Mouse (Mus musculus) stomach, embryonic 16.5 days (tissue): Measurements from ENCODE around the gene Cpe. TPM values are rescaled to one million over a fixed set of nuclear protein-coding genes. Genes with fewer than 3 reads are reported as not detected.
A peak's percentile ranks its signal among the peaks of the same experiment; 100 is the strongest.

Experiments used
- ATAC-seq: fragments of 200-750 bp; cut with Nextera tagmentation; 2 replicates; pipeline ENCODE4 v1.8.0; 2017; ENCODE audit warnings: moderate number of reproducible peaks, moderate TSS enrichment; ENCODE audit not compliant: insufficient read depth, low FRiP score
- H3K27ac ChIP-seq: fragments of 300-500 bp; sonication (generic); 2 replicates; pipeline ENCODE4 v1.5.1; 2014; ENCODE audit warnings: low read length
- H3K27me3 ChIP-seq: fragments of 300-500 bp; sonication (generic); 2 replicates; pipeline ENCODE4 v1.6.1; 2014; ENCODE audit warnings: low read length, control low read depth, mixed read lengths; ENCODE audit not compliant: control insufficient read depth, insufficient read depth
- H3K36me3 ChIP-seq: fragments of 300-500 bp; sonication (generic); 2 replicates; pipeline ENCODE4 v1.6.1; 2014; ENCODE audit warnings: low read length; ENCODE audit not compliant: control insufficient read depth, insufficient read depth
- H3K4me1 ChIP-seq: fragments of 300-500 bp; sonication (generic); 2 replicates; pipeline ENCODE4 v1.6.1; 2014; ENCODE audit warnings: low read length, control low read depth, mixed read lengths; ENCODE audit not compliant: control insufficient read depth, insufficient read depth
- H3K4me2 ChIP-seq: fragments of 300-500 bp; sonication (generic); 2 replicates; pipeline ENCODE4 v1.6.1; 2014; ENCODE audit warnings: low read depth, low read length, mixed read lengths
- H3K4me3 ChIP-seq: fragments of 300-500 bp; sonication (generic); replicated peaks from 2 replicates; pipeline ENCODE4 v1.5.1; 2014; ENCODE audit warnings: mild to moderate bottlenecking, low read length
- H3K9ac ChIP-seq: fragments of 300-500 bp; sonication (generic); 2 replicates; pipeline ENCODE4 v1.6.1; 2014; ENCODE audit warnings: low read length
- H3K9me3 ChIP-seq: fragments of 300-500 bp; sonication (generic); replicated peaks from 2 replicates; pipeline ENCODE4 v1.6.1; 2016; ENCODE audit warnings: low read length, control low read depth; ENCODE audit not compliant: control insufficient read depth
- WGBS: fragments of 180-500 bp; shearing (Covaris S2); extraction: QIAGEN DNeasy Blood & Tissue Kit; methylation state at CpG from one replicate; pipeline ENCODE4 v1.1.7; 2014; 5-methylcytosine and 5-hydroxymethylcytosine counted together
- polyA plus RNA-seq: library from polyadenylated mRNA; unstranded; fragments of >200 nt; fragmentation: Nextera tagmentation; extraction: Ambion mirVana; gene quantifications from 2 replicates; pipeline ENCODE4 v1.2.1, GENCODE M21; 2015

Gene Cpe
- polyA plus RNA-seq, result 122 and 151 TPM in 2 replicates

DNA sequence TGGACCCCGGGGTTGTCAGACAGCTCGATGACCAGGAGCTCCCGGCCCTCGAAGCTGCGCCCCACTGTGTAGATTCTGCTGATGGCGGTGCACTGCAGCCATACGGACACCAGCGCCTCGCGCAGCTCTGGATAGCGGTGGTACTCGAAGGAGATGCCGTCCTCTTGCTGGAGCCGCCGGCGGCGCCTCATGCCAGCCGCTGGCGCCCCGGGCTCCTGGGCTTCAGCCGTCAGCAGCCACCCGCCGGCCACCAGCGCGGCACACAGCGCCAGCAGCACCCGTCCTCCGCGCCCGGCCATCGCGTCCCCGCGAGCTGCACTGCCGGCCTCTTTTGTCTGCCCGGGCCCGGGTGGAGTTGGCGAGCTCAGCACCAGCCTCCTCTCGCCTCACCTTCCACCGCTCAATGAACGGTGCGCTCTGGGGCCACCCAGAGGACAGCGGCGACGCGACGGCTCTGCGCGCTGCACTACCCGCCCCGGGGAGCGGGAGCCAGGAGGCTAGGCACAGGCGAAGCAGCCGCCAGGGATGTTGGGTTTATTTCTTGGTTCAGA lies at the start of gene Cpe:
Gene Cpe (minus strand): TSS at position 404 of the 551 bp plus-strand sequence.
- peak; percentile 96 for ATAC-seq

DNA sequence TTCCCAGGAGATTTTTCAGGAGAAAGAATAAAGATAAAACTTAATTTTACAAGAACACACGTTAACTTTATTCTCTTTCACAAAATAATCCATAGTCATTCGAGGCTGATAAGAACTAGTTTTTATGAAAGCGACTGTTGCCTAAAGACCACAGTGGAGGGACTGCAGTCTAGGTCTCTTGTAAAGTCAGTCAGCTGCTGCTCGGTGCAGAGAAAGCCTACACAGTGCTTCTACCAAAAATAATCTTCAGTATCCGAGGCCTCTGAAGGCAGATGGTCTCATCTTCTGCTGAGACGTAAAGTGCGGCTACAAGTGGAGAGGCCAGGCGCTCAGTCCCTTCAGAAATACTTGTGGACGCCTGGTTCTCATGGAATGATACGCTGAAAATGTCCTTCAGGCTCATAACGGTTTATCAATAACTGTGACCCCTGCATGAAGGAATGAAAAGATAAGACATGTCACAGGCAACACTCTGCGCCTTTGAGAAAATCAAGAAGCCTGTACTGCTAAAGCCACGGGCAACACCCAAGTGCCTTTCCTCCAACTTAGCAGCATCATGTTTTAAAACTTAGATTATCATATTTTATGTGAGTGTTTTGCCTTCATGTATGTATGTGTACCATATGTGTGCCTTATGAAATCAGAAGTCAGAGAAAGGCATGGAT lies 47.8 kb upstream of the Cpe start:
- Histone ChIP-seq H3K4me2 (no peak overlapping the region), H3K4me3 (no peak overlapping the region), H3K4me1 (no peaks in the 10 kb centered on the region), H3K27me3 (no peaks in the 10 kb centered on the region), H3K27ac (no peak overlapping the region), H3K9me3 (no peaks in the 10 kb centered on the region), H3K36me3 (no peaks in the 10 kb centered on the region), H3K9ac (no peak overlapping the region)
- 85% methylated on average over 13 of the region's 13 CpGs for WGBS
- ATAC-seq, result no peak

More for the DNA sequence above, at the start of gene Cpe:
- H3K27me3 ChIP-seq, result no peaks in the 10 kb centered on the region
- peak within 1 kb of the TSS; percentile 76 for H3K9ac ChIP-seq
- peak within 1 kb of the TSS; percentile 61 for H3K4me3 ChIP-seq
- peak within 1 kb of the TSS; percentile 88 for H3K4me2 ChIP-seq
- under 1% methylated on average over 54 of the region's 54 CpGs for WGBS
- peak within 1 kb of the TSS; percentile 61; the same call in 1 of the 2 replicates for H3K27ac ChIP-seq
- H3K4me1 ChIP-seq, result 0 out of 2 replicates have a peak, but pooled peaks cover 3% of the 10 kb centered on the region
- no peaks in the 10 kb centered on the region for H3K9me3 ChIP-seq
- no peaks in the 10 kb centered on the region for H3K36me3 ChIP-seq

DNA sequence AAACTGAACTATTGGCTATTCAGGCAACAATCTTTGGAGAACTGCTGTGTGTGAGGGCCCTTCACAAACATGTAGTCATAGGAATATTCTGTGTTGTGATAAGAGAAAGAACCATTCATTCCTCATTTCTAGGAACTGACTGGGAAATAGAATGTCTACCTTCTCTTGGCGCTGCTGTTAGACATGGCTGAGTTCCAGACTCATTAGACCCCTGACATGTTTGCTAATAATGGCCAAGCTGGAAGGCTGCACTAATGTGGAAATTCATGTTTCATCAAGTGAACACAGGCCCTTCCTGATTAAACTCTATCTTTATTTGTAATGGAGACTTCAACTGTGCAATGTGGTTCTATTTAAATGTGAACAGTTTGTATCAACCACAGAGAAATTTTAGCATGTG lies 46.1 kb upstream of the Cpe start:
- H3K9me3 ChIP-seq, result no peaks in the 10 kb centered on the region
- ATAC-seq, result no peak
- H3K4me1 ChIP-seq, result no peaks in the 10 kb centered on the region
- WGBS, result 68% methylated on average over 1 of the region's 1 CpGs
- H3K27me3 ChIP-seq, result no peaks in the 10 kb centered on the region
- H3K36me3 ChIP-seq, result no peaks in the 10 kb centered on the region
- no peak overlapping the region for H3K4me2 ChIP-seq
- no peak overlapping the region for H3K27ac ChIP-seq
- no peak overlapping the region for H3K4me3 ChIP-seq
- no peak overlapping the region for H3K9ac ChIP-seq

DNA sequence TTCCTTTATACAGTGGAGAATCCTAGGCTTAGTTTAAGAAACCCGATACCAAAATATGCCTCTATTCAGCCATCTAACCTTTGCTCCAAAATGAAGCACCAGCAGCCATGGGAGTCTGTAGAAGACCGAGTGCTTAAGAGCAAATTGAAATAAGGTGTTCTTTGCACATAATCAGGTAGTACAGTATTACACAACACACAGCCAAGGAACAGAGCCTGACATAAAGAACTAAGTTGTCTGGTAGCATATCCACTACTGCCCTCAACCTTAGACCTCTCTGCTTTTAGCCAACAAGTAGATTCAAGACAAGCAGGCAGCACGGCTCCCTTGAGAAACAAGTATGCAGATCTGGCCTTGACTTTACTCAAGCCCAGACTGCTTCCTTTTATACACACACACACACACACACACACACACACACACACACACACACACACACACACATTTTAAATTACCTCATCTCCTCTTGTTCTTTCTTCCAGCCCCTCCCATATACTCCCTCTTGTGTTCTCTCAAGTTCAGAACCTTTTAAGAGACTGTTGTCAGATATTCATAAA lies 44.0 kb upstream of the Cpe start:
- no peaks in the 10 kb centered on the region for H3K36me3 ChIP-seq
- 76% methylated on average over 3 of the region's 3 CpGs for WGBS
- no peaks in the 10 kb centered on the region for H3K4me1 ChIP-seq
- H3K27ac ChIP-seq, result no peak overlapping the region
- H3K9ac ChIP-seq, result no peak overlapping the region
- no peak overlapping the region for H3K4me3 ChIP-seq
- no peak overlapping the region for H3K4me2 ChIP-seq
- no peak for ATAC-seq
- no peaks in the 10 kb centered on the region for H3K27me3 ChIP-seq
- no peaks in the 10 kb centered on the region for H3K9me3 ChIP-seq

GRCm38 (mm10) chr8:64735161-64735560 lies 42.3 kb upstream of the Cpe start:
- no peak for ATAC-seq
- H3K27ac ChIP-seq, result no peak overlapping the region
- WGBS, result 84% methylated on average over 8 of the region's 8 CpGs
- no peaks in the 10 kb centered on the region for H3K27me3 ChIP-seq
- peaks cover 2% of the 10 kb centered on the region; the same call in 1 of the 2 replicates for H3K36me3 ChIP-seq
- H3K9ac ChIP-seq, result no peak overlapping the region
- no peak overlapping the region for H3K4me2 ChIP-seq
- no peaks in the 10 kb centered on the region for H3K9me3 ChIP-seq
- no peaks in the 10 kb centered on the region for H3K4me1 ChIP-seq
- H3K4me3 ChIP-seq, result no peak overlapping the region

GRCm38 (mm10) chr8:64733271-64733943 lies 40.6 kb upstream of the Cpe start, which contains the start of gene Msmo1:
Gene Msmo1, minus strand, starts transcription at chr8:64733792.
- Histone ChIP-seq H3K36me3 (peaks cover 2% of the 10 kb centered on the region; the same call in 1 of the 2 replicates), H3K27ac (peak within 1 kb of the TSS; percentile 80), H3K27me3 (no peaks in the 10 kb centered on the region), H3K4me2 (peak within 1 kb of the TSS; percentile 63), H3K4me1 (peaks cover 3% of the 10 kb centered on the region; the same call in 1 of the 2 replicates), H3K4me3 (peak within 1 kb of the TSS; percentile 83), H3K9ac (peak within 1 kb of the TSS; percentile 79), H3K9me3 (no peaks in the 10 kb centered on the region)
- under 1% methylated on average over 60 of the region's 60 CpGs for WGBS
- peak; percentile 100 for ATAC-seq

- Histone ChIP-seq H3K4me1 (peaks cover 3% of the 10 kb centered on the region; the same call in 1 of the 2 replicates), H3K9ac (peak overlapping the region; percentile 79), H3K4me2 (peak overlapping the region; percentile 55), H3K9me3 (no peaks in the 10 kb centered on the region), H3K27me3 (no peaks in the 10 kb centered on the region), H3K36me3 (peaks cover 2% of the 10 kb centered on the region; the same call in 1 of the 2 replicates), H3K27ac (peak overlapping the region; percentile 80), H3K4me3 (peak overlapping the region; percentile 83)
- 6% methylated on average over 9 of the region's 9 CpGs for WGBS
- ATAC-seq, result no peak
Measured at GRCm38 (mm10) chr8:64732596-64732995, 39.7 kb upstream of the Cpe start.

DNA sequence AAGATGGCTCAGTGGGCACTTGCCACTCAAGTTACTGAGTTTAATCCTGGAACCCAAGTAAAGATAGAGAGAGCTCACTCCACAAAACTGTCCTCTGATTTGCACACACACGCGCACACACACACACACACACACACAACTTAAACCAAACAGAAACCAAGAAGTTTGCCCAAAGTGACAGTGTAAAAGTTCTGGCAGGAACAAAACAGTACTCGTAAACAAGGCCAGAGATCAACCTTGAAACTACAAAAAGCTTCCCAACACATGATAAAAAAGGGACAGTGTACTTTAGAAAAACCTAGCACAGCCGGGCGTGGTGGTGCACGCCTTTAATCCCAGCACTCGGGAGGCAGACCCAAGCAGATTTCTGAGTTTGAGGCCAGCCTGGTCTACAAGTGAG lies 35.3 kb upstream of the Cpe start:
- 82% methylated on average over 7 of the region's 7 CpGs for WGBS
- H3K9ac ChIP-seq, result no peak overlapping the region
- H3K36me3 ChIP-seq, result peaks cover 9% of the 10 kb centered on the region
- peaks cover 3% of the 10 kb centered on the region; the same call in 1 of the 2 replicates for H3K4me1 ChIP-seq
- H3K27me3 ChIP-seq, result no peaks in the 10 kb centered on the region
- H3K27ac ChIP-seq, result no peak overlapping the region
- ATAC-seq, result no peak
- H3K4me2 ChIP-seq, result no peak overlapping the region
- no peaks in the 10 kb centered on the region for H3K9me3 ChIP-seq
- no peak overlapping the region for H3K4me3 ChIP-seq
